Mouse (Mus musculus): ENCODE data around the gene Wdr27. TPM values are rescaled to one million over a fixed set of nuclear protein-coding genes. Genes with fewer than 3 reads are reported as not detected.
"Not testable (repeated sequence)": the region's sequence is repeated elsewhere in the genome, so short reads cannot be mapped to it uniquely, and the experiment has no call there.

Gene Wdr27
- 1 to 10 TPM; 1.8 to 2.0 TPM for total RNA-seq (2021)
- long read RNA-seq, experiment 1, partial matches to known transcripts: 0 of 3 reads
- long read RNA-seq, experiment 1, other reads (novel, unspliced or antisense): 0 of 3 reads
- long read RNA-seq, experiment 2, transcript Wdr27-206 (2 exons, 1,800 nt): major isoform, 5 of 10 reads
- long read RNA-seq, experiment 2, partial matches to known transcripts: 0 of 10 reads
- long read RNA-seq, experiment 2, other reads (novel, unspliced or antisense): 1 of 10 reads

- intact Hi-C loops (cut with DNase I): no loop called here
These were observed at the start of gene Wdr27, which contains the start of gene 1600012H06Rik for GRCm38 (mm10) chr17:14943009-14943728. TSS of gene Wdr27 (minus strand) at chr17:14943158. TSS of gene 1600012H06Rik (plus strand) at chr17:14943184.

GRCm38 (mm10) chr17:14992522-14993138, 49.7 kb upstream of the Wdr27 start:
- DNase-seq; intact Hi-C loops (cut with DNase I): not testable (repeated sequence)

More at GRCm38 (mm10) chr17:14943009-14943728, at the start of gene Wdr27, which contains the start of gene 1600012H06Rik:
- peak; percentile 99 for DNase-seq

GRCm38 (mm10) chr17:14990116-14990702, 47.3 kb upstream of the Wdr27 start:
- intact Hi-C loops (cut with DNase I): not testable (repeated sequence)

GRCm38 (mm10) chr17:14978362-14979038, 35.5 kb upstream of the Wdr27 start, which contains the start of the genes 9030025P20Rik and Gm3417:
TSS of gene 9030025P20Rik (plus strand) at chr17:14978468.
TSS of gene Gm3417 (minus strand) at chr17:14978790.
- intact Hi-C loops (cut with DNase I); DNase-seq: not testable (repeated sequence)

More at GRCm38 (mm10) chr17:14990116-14990702, 47.3 kb upstream of the Wdr27 start:
- peak in 1 of 2 experiments; percentile 8 for DNase-seq

- DNase-seq; intact Hi-C loops (cut with DNase I): not testable (repeated sequence)
These were observed 34.9 kb upstream of the Wdr27 start for GRCm38 (mm10) chr17:14977718-14978361.

- intact Hi-C loops (cut with DNase I); DNase-seq: not testable (repeated sequence)
These were observed 25.5 kb upstream of the Wdr27 start for GRCm38 (mm10) chr17:14968373-14968913.

GRCm38 (mm10) chr17:14961557-14962154, 18.7 kb upstream of the Wdr27 start:
- intact Hi-C loops (cut with DNase I); DNase-seq: not testable (repeated sequence)

- intact Hi-C loops (cut with DNase I): not testable (repeated sequence)
- peak; percentile 16 to 42 for DNase-seq
These were observed 18.1 kb upstream of the Wdr27 start, which contains the start of gene Phf10 for GRCm38 (mm10) chr17:14960951-14961556. TSS of gene Phf10 (minus strand) at chr17:14961273.

GRCm38 (mm10) chr17:14960520-14960919, 17.6 kb upstream of the Wdr27 start:
- DNase-seq: peak in 1 of 2 experiments; percentile 27
- intact Hi-C loops (cut with DNase I): no loop called here

GRCm38 (mm10) chr17:14959979-14960378, 17.0 kb upstream of the Wdr27 start:
- DNase-seq: no peak
- intact Hi-C loops (cut with DNase I): no loop called here

GRCm38 (mm10) chr17:14958686-14959327, 15.8 kb upstream of the Wdr27 start:
- no peak for DNase-seq
- intact Hi-C loops (cut with DNase I): no loop called here

- no peak for DNase-seq
- intact Hi-C loops (cut with DNase I): no loop called here
These were observed 10.5 kb upstream of the Wdr27 start for GRCm38 (mm10) chr17:14953452-14953851.

GRCm38 (mm10) chr17:14949161-14949827, 6.3 kb upstream of the Wdr27 start:
- intact Hi-C loops (cut with DNase I): no loop called here

GRCm38 (mm10) chr17:14944551-14944950, 1.6 kb upstream of the Wdr27 start:
- intact Hi-C loops (cut with DNase I): no loop called here
- DNase-seq: no peak

More at GRCm38 (mm10) chr17:14949161-14949827, 6.3 kb upstream of the Wdr27 start:
- DNase-seq: no peak

- no peak for DNase-seq
- intact Hi-C loops (cut with DNase I): no loop called here
These were observed 736 bp upstream of the Wdr27 start for GRCm38 (mm10) chr17:14943729-14944059.

- intact Hi-C loops (cut with DNase I); DNase-seq: not testable (repeated sequence)
These were observed 777 bp downstream of the Wdr27 start for GRCm38 (mm10) chr17:14942181-14942580.

Measured in gastrocnemius, postnatal 36 days (tissue).